Mouse (Mus musculus): ENCODE data around the gene Timd2.
"Not testable (repeated sequence)": the region's sequence is repeated elsewhere in the genome, so short reads cannot be mapped to it uniquely, and the experiment has no call there.

DNA sequence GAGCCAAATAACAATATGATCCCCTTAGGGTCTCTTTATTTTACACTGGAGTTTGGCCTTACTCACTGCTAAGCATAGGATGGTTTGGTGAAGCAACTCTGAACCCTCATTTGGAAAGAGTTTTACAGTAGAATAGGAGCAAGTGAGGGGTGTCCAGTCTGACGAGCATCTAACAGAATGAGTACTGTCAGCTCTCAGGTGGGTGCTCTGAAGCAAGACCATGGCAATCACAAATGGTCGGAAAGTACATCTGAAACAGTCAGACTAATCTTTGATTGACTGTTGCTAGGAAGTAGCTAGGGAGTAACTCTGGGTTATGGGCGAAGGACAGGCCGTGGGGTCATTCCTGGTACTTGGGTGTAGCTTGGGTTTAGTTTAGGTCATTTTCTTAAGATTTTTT, 71.3 kb downstream of the Timd2 start:
- TF ChIP-seq CTCF (IDR thresholded peaks at IDR 0.05; ENCODE audit: low read depth); EP300 (optimal IDR thresholded peaks at IDR 0.05): not testable (repeated sequence)
